25 mouse cellular contexts compared by ENCODE assay signal in the genomic region with DNA sequence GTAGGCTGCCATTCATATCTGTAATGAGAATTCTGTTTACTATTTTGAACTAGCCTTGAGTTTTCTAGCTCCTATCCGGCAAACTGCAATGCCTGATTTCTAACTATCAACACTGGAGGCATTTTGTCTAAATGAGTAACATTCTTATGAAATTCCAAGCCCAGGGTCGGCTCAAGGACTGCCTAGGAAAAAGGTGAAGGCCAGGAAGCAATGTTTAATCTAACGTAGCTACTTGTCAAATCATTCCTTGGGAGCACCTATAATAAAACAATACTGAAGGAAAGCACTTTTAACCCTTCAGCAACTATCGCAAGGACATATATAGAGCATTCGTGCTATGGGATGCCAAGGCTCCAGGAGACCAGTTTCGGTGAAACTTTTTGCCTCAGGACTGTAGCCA. TPM values are rescaled to one million over a fixed set of nuclear protein-coding genes. Genes with fewer than 3 reads are reported as not detected.
DNase-seq lines count a peak whose midpoint lies in the region; ATAC-seq lines count a peak whose summit lies in the region.
"Had no signal": no experiment of that assay in that cellular context is flagged by ENCODE, and none has a peak within 500 bp of the region (broad histone marks: within the 10 kb centered on the region; RNA-seq: fewer than 3 reads in every experiment).

No protein-coding gene starts in this region.

- H3K27ac ChIP-seq in liver, embryonic 12.5 days, result no peak overlapping the region
- H3K27ac ChIP-seq: embryonic facial prominence, embryonic 13.5 days; embryonic facial prominence, embryonic 15.5 days; forebrain, embryonic 13.5 days; forebrain, embryonic 15.5 days had no signal

- 84% methylated on average over 6 of the region's 6 CpGs for WGBS in liver, embryonic 12.5 days (ENCODE audit: insufficient replicate concordance)

- H3K9me3 ChIP-seq in liver, embryonic 12.5 days (replicated peaks), result no peaks in the 10 kb centered on the region
- H3K9me3 ChIP-seq: embryonic facial prominence, embryonic 15.5 days; forebrain, embryonic 13.5 days; forebrain, embryonic 15.5 days; G1E had no signal

- peak; percentile 50 to 86 for DNase-seq in adrenal gland, adult (ENCODE audit: inconsistent age in 2 of 2, low spot score in 1 of 2)
- no peak for DNase-seq in adrenal gland, postnatal 4 days (ENCODE audit: low spot score in 2 of 2)
- DNase-seq in adrenal gland, adult 8-10 months, result peak; percentile 55
- DNase-seq in adrenal gland, adult 18-20 months (ENCODE audit: low spot score in 2 of 2), result no peak
- DNase-seq in adrenal gland, postnatal 10 days, result peak; percentile 28
- peak; percentile 23 to 49 for DNase-seq in adrenal gland, postnatal 36 days
- DNase-seq: B cell, adult 2 months; cerebellum, adult 11 months; cerebellum, adult 18-20 months; cerebellum, adult 8-10 months; cerebellum, adult 9-11 months; cerebellum, postnatal 14 days; cerebellum, postnatal 36 days; embryo, embryonic 11 days; forebrain, postnatal 0 days had no signal

- no peak overlapping the region for H3K4me3 ChIP-seq in liver, embryonic 12.5 days
- H3K4me3 ChIP-seq: embryonic facial prominence, embryonic 13.5 days; embryonic facial prominence, embryonic 15.5 days; forebrain, embryonic 13.5 days; forebrain, embryonic 15.5 days had no signal

- no peaks in the 10 kb centered on the region for H3K4me1 ChIP-seq in liver, embryonic 12.5 days
- H3K4me1 ChIP-seq: embryonic facial prominence, embryonic 13.5 days; embryonic facial prominence, embryonic 15.5 days; forebrain, embryonic 13.5 days; forebrain, embryonic 15.5 days had no signal

- no peak overlapping the region for H3K4me2 ChIP-seq in liver, embryonic 12.5 days
- H3K4me2 ChIP-seq: embryonic facial prominence, embryonic 13.5 days; embryonic facial prominence, embryonic 15.5 days; forebrain, embryonic 13.5 days; forebrain, embryonic 15.5 days had no signal

- no peaks in the 10 kb centered on the region for H3K36me3 ChIP-seq in liver, embryonic 12.5 days
- H3K36me3 ChIP-seq: embryonic facial prominence, embryonic 13.5 days; embryonic facial prominence, embryonic 15.5 days; forebrain, embryonic 15.5 days; G1E had no signal

- no peaks in the 10 kb centered on the region for H3K27me3 ChIP-seq in liver, embryonic 12.5 days (replicated peaks)
- H3K27me3 ChIP-seq: CH12.LX; embryonic facial prominence, embryonic 13.5 days; embryonic facial prominence, embryonic 15.5 days; forebrain, embryonic 13.5 days; forebrain, embryonic 15.5 days had no signal

- ATAC-seq in liver, embryonic 12.5 days, result no peak
- ATAC-seq: activated CD4-positive, CD25-positive, alpha-beta regulatory T cell, adult 4 months; CD4-positive, CD25-positive, alpha-beta regulatory T cell, adult 4 months; forebrain, embryonic 13.5 days; forebrain, embryonic 15.5 days; forebrain, postnatal 0 days; Patski had no signal

- no peak overlapping the region for H3K9ac ChIP-seq in liver, embryonic 12.5 days
- H3K9ac ChIP-seq: embryonic facial prominence, embryonic 13.5 days; embryonic facial prominence, embryonic 15.5 days; forebrain, embryonic 13.5 days; forebrain, embryonic 15.5 days; forebrain, postnatal 0 days had no signal

RNA-seq across cellular contexts. Expression of a gene that starts 8.6 kb away (rescaled TPM):
- total RNA-seq in adrenal gland, postnatal 4 days (2021), result 10 to 100 TPM; 21.2 to 21.6 TPM
- total RNA-seq in adrenal gland, adult 8-10 months (2022), result 10 to 100 TPM; 16.5 to 27.6 (median 19.4) TPM
- 10 to 100 TPM; 11.2 to 21.5 TPM for total RNA-seq in adrenal gland, adult 18-20 months (2021)
- 10 to 100 TPM; 15.3 to 16.8 TPM for total RNA-seq in adrenal gland, postnatal 10 days (2021)
- total RNA-seq in adrenal gland, postnatal 36 days (2021), result 10 to 100 TPM; 20.6 to 26.0 TPM
- polyA plus RNA-seq in liver, embryonic 12.5 days (2016; fragmentation: Nextera tagmentation; extraction: Ambion mirVana), result 15.7 and 16.1 TPM in 2 replicates

Comparison
In these comparisons a context has a peak if more than half of its experiments do, and no peak if none do; other contexts are left out.
1. DNase-seq: peak in adrenal gland, adult (2 of 2), adrenal gland, adult 8-10 months (single experiment), adrenal gland, postnatal 10 days (single experiment) and adrenal gland, postnatal 36 days (2 of 2); none in adrenal gland, postnatal 4 days (0 of 2) and adrenal gland, adult 18-20 months (0 of 2).